Mouse (Mus musculus): Measurements from ENCODE around the gene P4hb.
A peak's percentile ranks its signal among the peaks of the same experiment; 100 is the strongest.
"Not testable (repeated sequence)": the region's sequence is repeated elsewhere in the genome, so short reads cannot be mapped to it uniquely, and the experiment has no call there.

P4hb gene

GRCm38 (mm10) chr11:120597240-120598235 lies 24.5 kb upstream of the P4hb start:
- DNase-seq, result no peak

GRCm38 (mm10) chr11:120588531-120588930 lies 15.5 kb upstream of the P4hb start:
- no peak for DNase-seq

GRCm38 (mm10) chr11:120583937-120584336 lies 10.9 kb upstream of the P4hb start:
- no peak for DNase-seq

- not testable (repeated sequence) for DNase-seq
Measured at GRCm38 (mm10) chr11:120582982-120583293, 9.9 kb upstream of the P4hb start.

- no peak for DNase-seq
Measured at GRCm38 (mm10) chr11:120582268-120582981, 9.4 kb upstream of the P4hb start.

- peak; percentile 92 for DNase-seq
Measured at GRCm38 (mm10) chr11:120581490-120582267, 8.6 kb upstream of the P4hb start, which contains the start of gene Arhgdia. Gene Arhgdia, minus strand, starts transcription at chr11:120581624.

- peak; percentile 50 for DNase-seq
Measured at GRCm38 (mm10) chr11:120580871-120581331, 7.8 kb upstream of the P4hb start.

- no peak for DNase-seq
Measured at GRCm38 (mm10) chr11:120580190-120580589, 7.1 kb upstream of the P4hb start.

- DNase-seq, result peak; percentile 64
Measured at GRCm38 (mm10) chr11:120579316-120580107, 6.5 kb upstream of the P4hb start.

GRCm38 (mm10) chr11:120578694-120579243 lies 5.7 kb upstream of the P4hb start:
- DNase-seq, result no peak

- DNase-seq, result no peak
Measured at GRCm38 (mm10) chr11:120578024-120578693, 5.1 kb upstream of the P4hb start.

GRCm38 (mm10) chr11:120577211-120578023 lies 4.4 kb upstream of the P4hb start:
- no peak for DNase-seq

GRCm38 (mm10) chr11:120576365-120576981 lies 3.4 kb upstream of the P4hb start:
- DNase-seq, result no peak

- no peak for DNase-seq
Measured at GRCm38 (mm10) chr11:120575940-120576339, 2.9 kb upstream of the P4hb start.

GRCm38 (mm10) chr11:120575046-120575445 lies 2.0 kb upstream of the P4hb start:
- no peak for DNase-seq

- no peak for DNase-seq
Measured at GRCm38 (mm10) chr11:120574278-120574600, 1.2 kb upstream of the P4hb start.

GRCm38 (mm10) chr11:120573585-120574277 lies 678 bp upstream of the P4hb start:
- DNase-seq, result no peak

GRCm38 (mm10) chr11:120572417-120572751 lies 669 bp downstream of the P4hb start:
- no peak for DNase-seq

GRCm38 (mm10) chr11:120571754-120572416 lies 1.2 kb downstream of the P4hb start:
- DNase-seq, result no peak

Data from right cerebral cortex, postnatal 25 days (tissue).